Mouse (Mus musculus) Patski (cell line): ENCODE measurements at regions not wholly inside any gene's neighbourhood (a gene's known extent, or its start where the extent isn't known, plus 50 kb on each side); places are given as distances from the start of the nearest gene placed in this dataset.

Experiments
- ATAC-seq: fragments of 100-300 bp; one replicate; pipeline ENCODE4 v1.8.0; 2021
- CTCF ChIA-PET: fragments of 350-600 bp; sonication (Branson Sonifier 250); formaldehyde crosslinking; loops from one replicate; lab custom pipeline; 2022; ENCODE audit warnings: inconsistent platforms; lab: Charles Lee
- POLR2A ChIA-PET: fragments of 350-600 bp; sonication (Branson Sonifier 250); formaldehyde crosslinking; loops from one replicate; lab custom pipeline; 2022; ENCODE audit warnings: antibody characterized with exemption, inconsistent platforms; lab: Charles Lee
- DNase-seq: peaks from one replicate; pipeline ENCODE4 v3.0.0-alpha.2; 2011; ENCODE audit warnings: low read depth, low spot score
- H3K27me3 ChIP-seq: fragments of 371-371 bp; one replicate; pipeline ENCODE4 v1.5.1; 2021
- CTCF ChIP-seq: fragments of 100-300 bp; IDR thresholded peaks from one replicate; pipeline ENCODE4 v1.5.1; 2021
- in situ Hi-C: fragments of 300-500 bp; cut with MboI; formaldehyde crosslinking; loops from 3 replicates; pipeline ENCODE4 v1.11.1; 2018; ENCODE audit warnings: low pct_unique_long_range_greater_than_20kb, mixed read lengths

DNA sequence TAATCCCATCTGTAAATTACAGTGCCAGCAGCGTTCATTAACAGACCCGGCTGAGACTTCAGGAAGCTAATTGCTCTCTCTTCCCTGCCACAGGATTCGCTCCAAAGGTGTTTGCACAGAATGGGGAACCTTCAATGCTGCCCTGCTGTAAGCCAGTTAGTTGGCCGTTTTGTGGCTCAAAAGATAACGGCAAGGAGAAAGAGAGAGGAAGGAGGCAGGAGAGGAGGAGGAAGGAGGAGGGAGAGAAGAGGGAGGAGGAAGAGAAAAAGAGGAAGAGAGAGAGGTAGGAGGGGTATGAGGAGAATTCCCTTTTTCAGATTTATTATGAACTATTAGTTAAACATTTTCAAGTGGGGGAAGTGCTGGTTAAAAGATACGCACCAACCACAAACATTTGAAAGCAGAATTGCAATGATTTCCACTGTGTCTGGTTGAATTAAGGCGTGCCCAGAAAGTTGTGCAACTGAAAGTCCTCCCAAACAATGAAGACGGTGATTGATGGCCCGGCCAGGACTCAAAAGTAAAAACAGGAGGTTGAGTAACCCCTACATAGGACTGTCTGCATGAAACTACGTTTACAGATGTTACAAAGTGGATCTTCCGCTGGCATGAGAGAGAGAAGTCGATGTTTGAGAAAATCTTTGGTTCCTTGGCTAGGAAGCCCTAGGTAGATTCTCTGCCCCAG lies 273.6 kb downstream of the Mreg start:
- ChIA-PET CTCF (no interaction called here), POLR2A (no interaction called here)
- in situ Hi-C loops, result no loop called here
- ATAC-seq (peak; percentile 34), DNase-seq (no peak)
- no peaks in the 10 kb centered on the region for H3K27me3 ChIP-seq
- TF ChIP-seq CTCF, result no peak

DNA sequence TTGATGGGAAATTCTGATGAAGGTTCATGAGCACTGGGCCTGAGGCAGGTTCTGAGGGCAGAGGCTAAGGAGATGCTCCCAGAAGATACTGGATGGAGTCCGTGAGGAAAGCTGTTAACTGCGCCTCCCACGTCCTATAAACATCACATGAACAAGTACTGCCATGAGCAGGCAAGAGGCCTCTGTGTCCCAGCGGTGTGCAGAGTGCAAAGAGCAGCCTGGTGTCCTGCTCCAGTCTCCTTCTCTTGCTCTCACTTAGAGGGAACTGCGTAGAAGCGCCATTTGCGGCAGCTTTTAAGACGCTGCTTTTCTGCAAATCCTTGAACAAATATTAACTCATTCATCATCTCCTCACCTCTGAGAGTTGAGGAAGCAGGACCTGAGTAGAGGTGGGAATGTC lies 274.2 kb downstream of the Mreg start:
- no peak for ATAC-seq
- ChIA-PET CTCF (no interaction called here), POLR2A (no interaction called here)
- TF ChIP-seq CTCF, result no peak
- DNase-seq, result no peak
- no peaks in the 10 kb centered on the region for H3K27me3 ChIP-seq
- in situ Hi-C loops, result no loop called here

DNA sequence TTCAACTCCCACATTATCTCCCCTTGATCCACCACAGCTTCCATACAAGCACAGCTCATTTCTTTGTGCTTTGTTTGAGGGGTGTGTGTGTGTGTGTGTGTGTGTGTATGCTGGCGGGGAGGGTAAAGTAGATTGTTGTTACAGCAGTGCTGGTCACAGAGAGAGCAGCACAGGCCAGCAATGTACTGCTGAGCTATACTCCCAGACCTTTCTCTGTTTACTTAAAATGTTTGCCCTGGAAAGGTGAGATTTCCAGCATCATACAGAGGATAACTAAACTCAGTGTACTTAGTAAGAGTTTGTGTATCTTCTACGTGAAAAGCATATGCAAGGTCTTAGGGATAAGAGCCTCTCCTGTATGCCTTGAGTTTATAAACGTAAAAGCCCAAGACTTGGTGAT lies 274.9 kb downstream of the Mreg start:
- ChIA-PET CTCF (interaction anchor here (1.0 kb wide), 1 partner anchor 49 kb away, joined by 3 read pairs; no protein-coding TSS in a partner anchor), POLR2A (no interaction called here)
- DNase-seq, result no peak
- ATAC-seq, result no peak
- in situ Hi-C loops, result no loop called here
- no peak for TF ChIP-seq CTCF
- H3K27me3 ChIP-seq, result no peaks in the 10 kb centered on the region

DNA sequence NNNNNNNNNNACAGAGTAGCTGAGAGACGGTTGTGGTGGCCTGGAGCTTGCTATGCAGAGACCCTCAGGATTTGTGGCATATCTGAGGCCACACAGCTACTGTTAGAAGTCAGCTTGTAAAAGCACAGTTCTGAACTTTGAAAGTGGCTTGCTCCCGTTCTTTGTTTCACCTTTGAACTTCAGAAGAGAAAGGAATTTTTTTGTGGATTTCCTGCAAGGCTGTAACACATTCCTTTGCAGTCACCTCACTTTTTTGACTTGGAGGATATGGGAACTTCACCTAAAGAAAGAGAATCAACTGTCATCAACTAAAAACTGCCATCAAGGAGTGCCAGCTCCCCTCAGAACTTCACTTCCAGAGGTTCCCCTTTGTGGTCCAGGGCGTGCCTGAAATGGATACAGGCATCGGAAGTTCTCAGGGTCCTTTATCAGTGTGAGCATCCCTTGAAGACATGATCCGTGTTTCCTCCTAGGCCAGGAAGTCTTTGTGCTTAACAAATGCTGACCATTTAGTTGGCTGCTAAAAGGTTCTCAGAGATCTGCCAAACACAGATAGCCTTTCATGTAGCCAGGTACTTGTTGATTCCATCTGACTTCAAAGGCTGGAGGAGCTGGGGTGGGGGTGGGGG lies 275.5 kb downstream of the Mreg start:
- in situ Hi-C loops, result no loop called here
- H3K27me3 ChIP-seq, result no peaks in the 10 kb centered on the region
- TF ChIP-seq CTCF, result no peak
- no peak for ATAC-seq
- ChIA-PET POLR2A (no interaction called here), CTCF (interaction anchor here (1.0 to 1.6 kb wide), 2 partner anchors 11 to 49 kb away, joined by 3 to 4 read pairs; no protein-coding TSS in a partner anchor)
- no peak for DNase-seq

DNA sequence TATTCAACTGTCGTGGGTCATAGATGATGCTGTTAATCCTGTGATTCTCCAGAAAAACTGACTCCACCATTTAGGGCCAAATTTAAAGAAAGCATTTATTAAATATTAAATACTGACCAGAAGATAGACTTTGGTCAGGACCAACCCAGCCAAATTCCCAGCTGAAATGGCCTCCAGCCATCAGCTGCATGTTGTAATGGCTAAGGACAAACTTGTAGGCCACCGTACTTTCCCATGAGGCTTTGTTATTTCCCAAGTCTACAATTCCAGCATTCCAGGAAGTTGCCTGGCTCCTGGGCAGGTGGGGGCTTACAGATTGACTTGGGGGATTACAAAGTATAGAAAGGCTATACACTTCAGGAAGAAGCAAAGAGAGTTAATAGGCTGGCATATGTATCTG lies 272.5 kb upstream of the Fn1 start:
- TF ChIP-seq CTCF, result no peak
- CTCF ChIA-PET, result interaction anchor here (1.6 kb wide), 1 partner anchor 10 kb away, joined by 4 read pairs; no protein-coding TSS in a partner anchor

DNA sequence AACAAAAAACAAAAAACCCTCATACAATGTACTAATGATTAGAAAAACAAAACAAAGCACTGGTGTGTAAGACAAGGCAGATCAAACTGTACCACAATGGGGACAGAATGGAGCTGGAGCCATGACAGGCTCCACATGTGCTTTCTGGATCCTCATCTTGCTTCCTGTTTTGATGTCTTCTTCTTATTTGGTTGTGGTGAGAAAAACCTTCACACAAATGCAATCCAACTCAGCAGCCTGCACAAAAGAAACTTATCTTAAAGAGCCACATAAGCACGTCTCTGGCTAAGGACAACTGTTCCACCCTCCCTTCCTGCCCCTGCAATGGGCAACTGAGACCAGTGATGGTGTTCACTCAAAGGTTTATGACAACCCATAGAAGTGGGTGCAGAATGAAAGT lies 271.9 kb upstream of the Fn1 start:
- ChIA-PET CTCF (interaction anchor here (1.6 kb wide), 1 partner anchor 11 kb away, joined by 4 read pairs; no protein-coding TSS in a partner anchor), POLR2A (no interaction called here)
- no peak for TF ChIP-seq CTCF
- in situ Hi-C loops, result no loop called here
- DNase-seq (no peak), ATAC-seq (no peak)
- H3K27me3 ChIP-seq, result no peaks in the 10 kb centered on the region

More for the DNA sequence above, 272.5 kb upstream of the Fn1 start:
- DNase-seq (no peak), ATAC-seq (no peak)
- in situ Hi-C loops, result no loop called here
- POLR2A ChIA-PET, result no interaction called here
- no peaks in the 10 kb centered on the region for H3K27me3 ChIP-seq

DNA sequence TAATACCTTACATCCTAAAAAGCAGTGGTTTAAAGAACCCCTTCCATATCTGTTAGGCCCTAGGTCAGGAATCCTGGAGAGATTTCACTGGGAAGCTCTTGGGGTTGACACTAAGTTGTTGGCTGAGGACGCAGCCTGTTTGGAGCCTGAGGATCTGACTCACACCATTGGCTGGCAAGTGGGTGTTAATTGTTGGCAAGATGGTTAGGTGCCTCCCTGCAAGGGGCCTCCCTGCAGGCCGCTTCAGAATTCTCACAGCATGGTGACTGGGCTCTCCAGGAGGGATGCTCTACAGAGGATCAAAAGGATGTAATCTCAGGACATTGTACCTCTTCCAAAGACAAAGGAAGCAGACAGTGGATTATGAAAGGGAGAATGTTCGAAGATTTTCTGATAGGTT lies 270.7 kb upstream of the Fn1 start:
- TF ChIP-seq CTCF, result no peak
- CTCF ChIA-PET, result no interaction called here
- POLR2A ChIA-PET, result no interaction called here
- in situ Hi-C loops, result no loop called here
- DNase-seq (no peak), ATAC-seq (peak; percentile 67)
- H3K27me3 ChIP-seq, result no peaks in the 10 kb centered on the region

DNA sequence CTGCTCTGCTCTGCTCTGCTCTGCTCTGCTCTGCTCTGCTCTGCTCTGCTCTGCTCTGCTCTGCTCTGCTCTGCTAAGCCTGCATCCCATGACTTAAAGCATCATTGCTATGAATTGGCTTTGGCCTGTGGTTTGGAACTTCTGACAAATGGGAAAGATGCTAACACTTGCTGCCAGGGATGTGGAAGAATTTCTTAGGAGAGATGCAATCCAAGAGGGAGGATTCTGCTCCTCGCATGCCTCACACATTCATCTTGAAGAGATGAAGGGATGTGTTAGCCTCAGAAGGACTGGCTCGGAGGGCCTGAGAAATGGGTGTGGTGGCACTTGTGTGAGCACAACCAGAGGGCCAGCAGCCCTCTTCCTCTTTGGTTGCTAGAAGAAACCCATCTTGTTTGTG lies 268.5 kb upstream of the Fn1 start:
- no peaks in the 10 kb centered on the region for H3K27me3 ChIP-seq
- CTCF ChIA-PET, result interaction anchor here (1.2 kb wide), 1 partner anchor 9 kb away, joined by 3 read pairs; no protein-coding TSS in a partner anchor
- in situ Hi-C loops, result no loop called here
- DNase-seq, result no peak
- TF ChIP-seq CTCF, result no peak
- ATAC-seq, result no peak
- POLR2A ChIA-PET, result no interaction called here

DNA sequence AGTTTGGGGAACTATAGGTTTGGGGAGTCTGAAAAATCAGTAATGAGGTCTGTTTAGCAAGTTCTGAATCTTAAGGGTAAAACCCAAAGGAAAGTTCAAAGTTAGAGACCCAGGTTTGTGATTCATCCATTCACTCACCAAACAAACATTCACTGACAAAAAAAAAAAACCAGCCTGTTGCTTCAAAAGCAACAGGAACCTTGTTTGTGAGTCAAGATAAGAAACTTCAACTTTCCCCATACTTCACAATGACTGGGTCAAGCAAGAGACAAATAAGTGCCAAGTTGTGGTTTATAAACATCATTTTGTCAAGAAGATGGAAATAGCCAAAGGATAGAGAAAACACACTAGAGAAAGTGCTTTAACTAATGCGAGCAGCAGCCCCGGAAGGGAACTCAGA lies 266.9 kb upstream of the Fn1 start:
- no peak for TF ChIP-seq CTCF
- no peak for ATAC-seq
- H3K27me3 ChIP-seq, result no peaks in the 10 kb centered on the region
- ChIA-PET POLR2A (no interaction called here), CTCF (interaction anchor here (0.9 kb wide), 1 partner anchor 15 kb away, joined by 3 read pairs; no protein-coding TSS in a partner anchor)
- in situ Hi-C loops, result no loop called here
- no peak for DNase-seq

DNA sequence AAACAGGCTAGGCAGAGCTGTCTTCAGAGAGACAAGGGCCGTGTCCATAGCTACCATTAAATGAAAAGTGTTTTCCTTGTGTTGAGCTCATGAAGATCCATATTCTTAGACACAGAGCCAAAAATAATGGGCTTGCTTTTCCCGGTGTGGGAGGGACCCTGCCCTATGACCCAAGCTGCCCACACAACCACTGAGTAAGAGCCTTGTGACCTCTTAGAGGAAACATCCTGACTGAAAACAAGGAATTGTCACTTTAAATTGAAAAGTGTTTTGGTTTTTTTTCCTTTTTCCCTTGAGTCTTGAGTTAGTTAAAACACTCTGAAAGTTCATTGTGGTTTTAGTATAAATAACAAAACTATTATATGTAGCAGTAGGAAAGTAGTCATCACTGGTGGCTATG lies 264.0 kb upstream of the Fn1 start:
- DNase-seq (no peak), ATAC-seq (no peak)
- in situ Hi-C loops, result no loop called here
- CTCF ChIA-PET, result interaction anchor here (1.4 kb wide), 1 partner anchor 27 kb away, joined by 3 read pairs; no protein-coding TSS in a partner anchor
- POLR2A ChIA-PET, result no interaction called here
- H3K27me3 ChIP-seq, result no peaks in the 10 kb centered on the region
- TF ChIP-seq CTCF, result no peak

DNA sequence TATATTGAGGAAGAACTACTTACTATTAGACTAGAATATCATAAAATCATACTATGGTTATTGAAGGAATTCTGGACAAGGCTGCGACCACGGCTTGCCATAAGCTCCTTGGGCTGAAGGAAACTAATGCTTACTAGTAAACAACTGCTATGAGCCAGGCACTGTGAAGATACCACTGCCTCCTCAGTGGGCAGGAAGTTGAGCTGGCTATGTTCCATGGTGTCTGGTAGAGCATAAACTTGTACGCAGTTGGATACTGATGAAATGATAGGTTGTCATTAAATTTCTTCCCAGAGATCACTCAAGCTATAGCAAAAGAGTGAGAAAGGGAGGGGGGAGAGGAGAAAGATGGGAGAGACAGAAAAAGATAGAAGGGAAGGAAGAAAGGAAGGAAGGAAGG lies 261.4 kb upstream of the Fn1 start:
- ChIA-PET CTCF (no interaction called here), POLR2A (interaction anchor here (1.3 kb wide), 1 partner anchor 45 kb away, joined by 3 read pairs; no protein-coding TSS in a partner anchor)
- ATAC-seq (no peak), DNase-seq (no peak)
- TF ChIP-seq CTCF, result no peak
- in situ Hi-C loops, result no loop called here
- no peaks in the 10 kb centered on the region for H3K27me3 ChIP-seq
